Mouse (Mus musculus) intestine, embryonic 15.5 days (tissue): ENCODE data around the gene Fam241a. TPM values are rescaled to one million over a fixed set of nuclear protein-coding genes. Genes with fewer than 3 reads are reported as not detected.
A peak's percentile ranks its signal among the peaks of the same experiment; 100 is the strongest.

Experiments used
- ATAC-seq: fragments of 200-750 bp; cut with Nextera tagmentation; 2 replicates; pipeline ENCODE4 v1.8.0; 2017; ENCODE audit warnings: moderate TSS enrichment, moderate library complexity
- H3K27ac ChIP-seq: fragments of 300-500 bp; sonication (generic); 2 replicates; pipeline ENCODE4 v1.5.1; 2015; ENCODE audit warnings: mild to moderate bottlenecking, inconsistent platforms
- H3K27me3 ChIP-seq: fragments of 300-500 bp; sonication (generic); replicated peaks from 2 replicates; pipeline ENCODE4 v1.6.1; 2015; ENCODE audit warnings: inconsistent platforms
- H3K36me3 ChIP-seq: fragments of 300-500 bp; sonication (generic); 2 replicates; pipeline ENCODE4 v1.6.1; 2015; ENCODE audit warnings: inconsistent platforms
- H3K4me1 ChIP-seq: fragments of 300-500 bp; sonication (generic); replicated peaks from 2 replicates; pipeline ENCODE4 v1.6.1; 2015; ENCODE audit warnings: inconsistent platforms
- H3K4me2 ChIP-seq: fragments of 300-500 bp; sonication (generic); replicated peaks from 2 replicates; pipeline ENCODE4 v1.6.1; 2015; ENCODE audit warnings: mild to moderate bottlenecking, inconsistent platforms
- H3K4me3 ChIP-seq: fragments of 300-500 bp; sonication (generic); replicated peaks from 2 replicates; pipeline ENCODE4 v1.5.1; 2015; ENCODE audit warnings: inconsistent platforms
- H3K9ac ChIP-seq: fragments of 300-500 bp; sonication (generic); 2 replicates; pipeline ENCODE4 v1.6.1; 2015; ENCODE audit warnings: inconsistent platforms
- H3K9me3 ChIP-seq: fragments of 300-500 bp; sonication (generic); 2 replicates; pipeline ENCODE4 v1.6.1; 2016; ENCODE audit warnings: inconsistent platforms
- WGBS: fragments of 180-500 bp; shearing (Covaris S2); methylation state at CpG from one replicate; pipeline ENCODE4 v1.1.7; 2015; 5-methylcytosine and 5-hydroxymethylcytosine counted together
- polyA plus RNA-seq: library from polyadenylated mRNA; unstranded; fragments of >200 nt; fragmentation: Nextera tagmentation; extraction: Ambion mirVana; gene quantifications from 2 replicates; pipeline ENCODE4 v1.2.1, GENCODE M21; 2015

Gene Fam241a
- polyA plus RNA-seq: 12.3 and 13.4 TPM in 2 replicates

- Histone ChIP-seq H3K4me2 (peak within 1 kb of the TSS; percentile 79), H3K9me3 (no peaks in the 10 kb centered on the region), H3K4me3 (peak within 1 kb of the TSS; percentile 88), H3K4me1 (0 out of 2 replicates have a peak, but pooled peaks cover 3% of the 10 kb centered on the region), H3K36me3 (no peaks in the 10 kb centered on the region), H3K27ac (peak within 1 kb of the TSS; percentile 89), H3K9ac (peak within 1 kb of the TSS; percentile 65), H3K27me3 (no peaks in the 10 kb centered on the region)
- peak; percentile 97 for ATAC-seq
- under 1% methylated on average over 76 of the region's 94 CpGs for WGBS
These were observed at the start of gene Fam241a for GRCm38 (mm10) chr3:127895792-127896541. Gene Fam241a, minus strand, starts transcription at chr3:127896324.

DNA sequence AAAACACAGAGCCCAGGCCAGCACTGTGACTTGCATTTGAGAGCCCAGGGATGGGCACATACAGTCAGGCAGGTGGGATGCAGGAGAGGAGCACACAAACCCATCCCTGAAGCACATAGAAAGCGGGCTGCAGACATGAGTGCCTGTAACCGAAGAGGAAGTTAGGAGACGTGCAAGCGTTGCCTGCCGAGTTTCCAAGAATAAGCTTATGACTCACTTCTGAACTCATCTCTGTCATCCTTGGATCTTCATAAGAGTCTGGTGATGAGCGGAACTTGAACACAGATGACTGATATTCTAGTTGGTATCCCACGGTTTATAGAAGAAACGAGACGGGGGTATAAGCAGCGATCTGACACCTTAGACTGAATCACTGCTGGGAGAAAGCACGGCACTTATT lies 36.3 kb upstream of the Fam241a start:
- 92% methylated on average over 11 of the region's 11 CpGs for WGBS
- H3K36me3 ChIP-seq: no peaks in the 10 kb centered on the region
- 0 out of 2 replicates have a peak, but pooled peaks cover 5% of the 10 kb centered on the region for H3K4me1 ChIP-seq
- no peaks in the 10 kb centered on the region for H3K9me3 ChIP-seq
- H3K27me3 ChIP-seq: no peaks in the 10 kb centered on the region
- no peak for ATAC-seq
- no peak overlapping the region for H3K27ac ChIP-seq
- H3K9ac ChIP-seq: no peak overlapping the region
- no peak overlapping the region for H3K4me2 ChIP-seq
- H3K4me3 ChIP-seq: no peak overlapping the region

- H3K4me1 ChIP-seq: 0 out of 2 replicates have a peak, but pooled peaks cover 5% of the 10 kb centered on the region
- H3K27me3 ChIP-seq: no peaks in the 10 kb centered on the region
- no peaks in the 10 kb centered on the region for H3K9me3 ChIP-seq
- WGBS: 71% methylated on average over 9 of the region's 9 CpGs
- H3K4me2 ChIP-seq: peak overlapping the region; percentile 14; the same call in 1 of the 2 replicates
- no peak overlapping the region for H3K4me3 ChIP-seq
- peak overlapping the region; percentile 67 for H3K27ac ChIP-seq
- H3K9ac ChIP-seq: no peak overlapping the region
- ATAC-seq: peak; percentile 94
- H3K36me3 ChIP-seq: no peaks in the 10 kb centered on the region
These were observed 34.3 kb upstream of the Fam241a start for GRCm38 (mm10) chr3:127930326-127931012.

GRCm38 (mm10) chr3:127929921-127930320 lies 33.8 kb upstream of the Fam241a start:
- Histone ChIP-seq H3K36me3 (no peaks in the 10 kb centered on the region), H3K4me1 (0 out of 2 replicates have a peak, but pooled peaks cover 5% of the 10 kb centered on the region), H3K27ac (peak overlapping the region; percentile 67), H3K27me3 (no peaks in the 10 kb centered on the region), H3K9ac (no peak overlapping the region), H3K9me3 (no peaks in the 10 kb centered on the region), H3K4me3 (no peak overlapping the region), H3K4me2 (peak overlapping the region; percentile 14; the same call in 1 of the 2 replicates)
- peak; percentile 96 for ATAC-seq
- 42% methylated on average over 9 of the region's 9 CpGs for WGBS

DNA sequence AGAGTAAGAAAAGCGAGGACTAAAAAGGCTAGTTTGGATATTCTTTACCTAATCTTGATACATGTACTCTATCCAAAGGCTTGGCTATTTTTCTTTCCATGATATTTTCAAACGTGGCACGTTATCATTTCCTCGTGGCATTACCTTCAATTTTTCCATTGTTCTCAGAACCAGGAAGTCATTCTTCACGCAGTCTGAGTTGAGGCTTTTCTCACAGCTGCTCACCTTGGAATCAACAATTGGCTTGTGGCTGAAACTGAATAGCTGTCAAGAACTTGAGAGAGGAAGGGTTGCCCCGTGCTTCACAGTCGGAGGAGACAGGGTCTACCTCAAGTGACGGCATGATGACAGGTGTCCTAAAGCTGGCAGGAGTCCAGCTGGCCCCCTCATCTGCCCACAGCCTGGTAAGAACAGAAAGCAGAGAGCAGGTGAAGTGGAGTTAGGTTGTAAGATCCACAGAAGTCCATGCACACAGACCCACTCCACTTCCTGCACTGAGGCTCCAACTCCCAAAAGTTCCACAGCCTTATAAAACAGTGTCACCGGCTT lies 30.6 kb upstream of the Fam241a start:
- H3K4me1 ChIP-seq: 0 out of 2 replicates have a peak, but pooled peaks cover 5% of the 10 kb centered on the region
- no peaks in the 10 kb centered on the region for H3K36me3 ChIP-seq
- no peaks in the 10 kb centered on the region for H3K27me3 ChIP-seq
- WGBS: 57% methylated on average over 9 of the region's 9 CpGs
- H3K9ac ChIP-seq: no peak overlapping the region
- no peak for ATAC-seq
- no peak overlapping the region for H3K27ac ChIP-seq
- no peak overlapping the region for H3K4me3 ChIP-seq
- no peak overlapping the region for H3K4me2 ChIP-seq
- no peaks in the 10 kb centered on the region for H3K9me3 ChIP-seq

- H3K27me3 ChIP-seq: no peaks in the 10 kb centered on the region
- H3K4me3 ChIP-seq: no peak overlapping the region
- no peaks in the 10 kb centered on the region for H3K4me1 ChIP-seq
- no peak overlapping the region for H3K9ac ChIP-seq
- H3K4me2 ChIP-seq: no peak overlapping the region
- H3K27ac ChIP-seq: no peak overlapping the region
- no peaks in the 10 kb centered on the region for H3K9me3 ChIP-seq
- ATAC-seq: no peak
- 83% methylated on average over 2 of the region's 2 CpGs for WGBS
- H3K36me3 ChIP-seq: no peaks in the 10 kb centered on the region
These were observed 28.3 kb upstream of the Fam241a start for GRCm38 (mm10) chr3:127924464-127924863.

- H3K9ac ChIP-seq: no peak overlapping the region
- WGBS: 64% methylated on average over 2 of the region's 2 CpGs
- no peaks in the 10 kb centered on the region for H3K4me1 ChIP-seq
- no peak overlapping the region for H3K4me2 ChIP-seq
- no peaks in the 10 kb centered on the region for H3K9me3 ChIP-seq
- no peak overlapping the region for H3K4me3 ChIP-seq
- no peak for ATAC-seq
- H3K27me3 ChIP-seq: no peaks in the 10 kb centered on the region
- H3K36me3 ChIP-seq: no peaks in the 10 kb centered on the region
- no peak overlapping the region for H3K27ac ChIP-seq
These were observed 27.1 kb upstream of the Fam241a start for GRCm38 (mm10) chr3:127923183-127923582.

DNA sequence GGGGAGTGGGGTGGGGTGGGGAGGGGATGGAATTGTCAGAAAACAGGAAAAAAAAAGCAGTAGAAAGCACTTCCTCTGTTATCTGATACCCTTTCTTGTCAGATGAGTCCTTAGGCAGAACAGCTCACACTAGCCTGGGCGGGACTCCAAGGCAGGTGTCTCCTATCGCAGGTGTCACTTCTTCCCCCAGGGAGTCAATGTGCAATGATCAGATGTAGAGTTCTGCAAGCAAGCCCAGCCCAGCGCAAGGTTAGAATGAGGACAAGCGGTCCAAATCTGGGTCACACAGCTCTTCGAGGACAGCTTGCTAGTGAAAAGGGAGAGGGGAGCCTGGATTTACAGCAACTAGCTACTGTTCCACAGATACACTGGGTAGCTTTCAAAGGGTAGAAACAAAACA lies 26.0 kb upstream of the Fam241a start:
- Histone ChIP-seq H3K36me3 (no peaks in the 10 kb centered on the region), H3K27ac (no peak overlapping the region), H3K27me3 (no peaks in the 10 kb centered on the region), H3K4me2 (no peak overlapping the region), H3K4me3 (no peak overlapping the region), H3K9me3 (no peaks in the 10 kb centered on the region), H3K4me1 (no peaks in the 10 kb centered on the region), H3K9ac (no peak overlapping the region)
- WGBS: 57% methylated on average over 5 of the region's 5 CpGs
- peak; percentile 68; the same call in 1 of the 2 replicates for ATAC-seq

GRCm38 (mm10) chr3:127917999-127918661 lies 22.0 kb upstream of the Fam241a start:
- no peaks in the 10 kb centered on the region for H3K9me3 ChIP-seq
- H3K27me3 ChIP-seq: no peaks in the 10 kb centered on the region
- no peak overlapping the region for H3K4me2 ChIP-seq
- no peak overlapping the region for H3K4me3 ChIP-seq
- H3K27ac ChIP-seq: no peak overlapping the region
- H3K4me1 ChIP-seq: no peaks in the 10 kb centered on the region
- ATAC-seq: no peak
- no peak overlapping the region for H3K9ac ChIP-seq
- H3K36me3 ChIP-seq: no peaks in the 10 kb centered on the region
- WGBS: 68% methylated on average over 9 of the region's 9 CpGs

DNA sequence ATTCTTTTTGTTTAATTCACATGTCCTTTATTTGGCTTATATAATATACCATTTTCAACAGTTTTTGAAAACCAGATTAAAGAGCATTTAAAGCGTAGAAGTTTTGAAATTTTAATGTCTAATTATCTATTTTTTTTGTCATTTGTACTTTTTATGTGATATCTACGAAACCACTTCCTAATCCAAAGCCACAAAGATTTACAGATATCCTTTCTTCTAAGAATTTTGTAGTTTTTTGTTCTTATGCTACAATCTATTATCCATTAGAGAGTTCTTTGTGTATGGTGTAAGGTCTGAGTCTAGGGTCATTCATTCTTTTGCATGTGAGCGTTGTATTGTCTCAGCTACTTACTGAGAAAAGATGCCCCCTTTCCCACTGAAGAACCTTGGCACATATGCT lies 21.4 kb upstream of the Fam241a start:
- Histone ChIP-seq H3K9ac (no peak overlapping the region), H3K4me3 (no peak overlapping the region), H3K4me2 (no peak overlapping the region), H3K27me3 (no peaks in the 10 kb centered on the region), H3K36me3 (no peaks in the 10 kb centered on the region), H3K9me3 (no peaks in the 10 kb centered on the region), H3K4me1 (no peaks in the 10 kb centered on the region), H3K27ac (no peak overlapping the region)
- WGBS: 91% methylated on average over 3 of the region's 3 CpGs
- no peak for ATAC-seq

- H3K4me1 ChIP-seq: no peaks in the 10 kb centered on the region
- H3K27me3 ChIP-seq: no peaks in the 10 kb centered on the region
- no peaks in the 10 kb centered on the region for H3K9me3 ChIP-seq
- no peak overlapping the region for H3K9ac ChIP-seq
- WGBS: 85% methylated on average over 3 of the region's 3 CpGs
- ATAC-seq: peak; percentile 36; the same call in 1 of the 2 replicates
- H3K4me3 ChIP-seq: no peak overlapping the region
- H3K36me3 ChIP-seq: no peaks in the 10 kb centered on the region
- H3K4me2 ChIP-seq: no peak overlapping the region
- no peak overlapping the region for H3K27ac ChIP-seq
These were observed 19.7 kb upstream of the Fam241a start for GRCm38 (mm10) chr3:127915656-127916334.
